Mouse (Mus musculus) limb, embryonic 15.5 days (tissue): ENCODE data around the gene Pxdn. TPM values are rescaled to one million over a fixed set of nuclear protein-coding genes. Genes with fewer than 3 reads are reported as not detected.

Experiments used
- ATAC-seq: fragments of 200-750 bp; cut with Nextera tagmentation; 2 replicates; pipeline ENCODE4 v1.8.0; 2017; ENCODE audit warnings: low read depth, moderate TSS enrichment; ENCODE audit not compliant: insufficient number of reproducible peaks, low FRiP score, low TSS enrichment
- H3K27ac ChIP-seq: fragments of 300-500 bp; sonication (generic); 2 replicates; pipeline ENCODE4 v1.5.1; 2015; ENCODE audit warnings: moderate library complexity, mild to moderate bottlenecking, inconsistent platforms
- H3K27me3 ChIP-seq: fragments of 300-500 bp; sonication (generic); 2 replicates; pipeline ENCODE4 v1.6.1; 2015; ENCODE audit warnings: inconsistent platforms
- H3K36me3 ChIP-seq: fragments of 300-500 bp; sonication (generic); 2 replicates; pipeline ENCODE4 v1.6.1; 2015; ENCODE audit warnings: inconsistent platforms
- H3K4me1 ChIP-seq: fragments of 300-500 bp; sonication (generic); 2 replicates; pipeline ENCODE4 v1.6.1; 2015; ENCODE audit warnings: inconsistent platforms
- H3K4me2 ChIP-seq: fragments of 300-500 bp; sonication (generic); 2 replicates; pipeline ENCODE4 v1.6.1; 2015; ENCODE audit warnings: mild to moderate bottlenecking, inconsistent platforms
- H3K4me3 ChIP-seq: fragments of 300-500 bp; sonication (generic); 2 replicates; pipeline ENCODE4 v1.5.1; 2015; ENCODE audit warnings: mild to moderate bottlenecking, inconsistent platforms
- H3K9ac ChIP-seq: fragments of 300-500 bp; sonication (generic); 2 replicates; pipeline ENCODE4 v1.6.1; 2015; ENCODE audit warnings: inconsistent platforms
- H3K9me3 ChIP-seq: fragments of 300-500 bp; sonication (generic); 2 replicates; pipeline ENCODE4 v1.6.1; 2016; ENCODE audit warnings: inconsistent platforms
- WGBS: fragments of 180-500 bp; shearing (Covaris S2); methylation state at CpG from one replicate; pipeline ENCODE4 v1.1.7; 2015; 5-methylcytosine and 5-hydroxymethylcytosine counted together
- polyA plus RNA-seq: library from polyadenylated mRNA; unstranded; fragments of >200 nt; fragmentation: Nextera tagmentation; extraction: Ambion mirVana; gene quantifications from 2 replicates; pipeline ENCODE4 v1.2.1, GENCODE M21; 2015

Gene Pxdn
- polyA plus RNA-seq, 1 experiment from 2014 or later: 110 TPM

DNA sequence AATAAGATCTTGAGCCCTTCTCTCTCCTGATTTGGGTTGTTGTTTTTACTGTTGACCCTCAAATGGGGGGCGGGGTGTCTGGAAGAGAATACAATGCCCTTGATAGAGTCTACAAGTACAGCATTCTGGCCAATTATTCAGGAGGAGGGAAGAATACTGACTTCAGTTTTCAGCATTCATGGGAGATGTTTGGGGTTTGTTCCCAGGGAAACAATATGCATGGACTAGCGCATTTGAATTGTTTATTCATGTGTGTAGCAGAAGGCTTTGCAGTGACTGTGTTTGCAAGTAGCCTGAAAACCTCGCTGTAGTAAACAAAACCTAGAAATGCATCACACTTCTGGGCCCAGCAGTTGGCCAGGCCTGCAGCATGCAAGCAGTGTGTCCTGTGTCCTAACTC is 17.1 kb downstream of the Pxdn start:
- Histone ChIP-seq H3K27me3 (no peaks in the 10 kb centered on the region), H3K4me2 (no peak overlapping the region), H3K27ac (peak overlapping the region; percentile 68), H3K9ac (no peak overlapping the region), H3K4me1 (peaks cover 29% of the 10 kb centered on the region), H3K36me3 (no peaks in the 10 kb centered on the region), H3K9me3 (no peaks in the 10 kb centered on the region), H3K4me3 (no peak overlapping the region)
- 86% methylated on average over 3 of the region's 3 CpGs for WGBS
- ATAC-seq: no peak

DNA sequence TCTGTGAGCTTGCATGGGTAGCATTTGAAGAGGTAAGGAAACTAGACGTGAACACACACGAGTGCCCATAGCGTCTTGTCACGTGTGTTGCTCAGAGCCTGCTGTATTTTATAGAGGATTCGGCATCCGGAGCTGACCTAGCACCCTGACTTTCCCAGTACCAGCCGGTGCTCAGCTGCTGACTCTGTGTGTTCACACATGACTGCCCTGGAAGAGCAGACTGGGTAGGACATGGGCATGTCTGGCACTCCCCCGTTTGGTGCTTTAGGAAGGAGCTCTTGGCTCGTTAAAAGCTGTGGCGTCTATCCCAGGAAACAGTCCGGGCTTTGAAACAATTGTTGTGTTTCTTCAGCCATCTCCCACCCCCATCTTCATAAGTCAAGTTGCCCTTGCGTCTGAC is 19.6 kb downstream of the Pxdn start:
- WGBS: 65% methylated on average over 12 of the region's 12 CpGs
- Histone ChIP-seq H3K27ac (no peak overlapping the region), H3K9ac (no peak overlapping the region), H3K4me3 (no peak overlapping the region), H3K36me3 (no peaks in the 10 kb centered on the region), H3K9me3 (no peaks in the 10 kb centered on the region), H3K4me1 (peaks cover 12% of the 10 kb centered on the region), H3K27me3 (no peaks in the 10 kb centered on the region), H3K4me2 (no peak overlapping the region)
- ATAC-seq: no peak

DNA sequence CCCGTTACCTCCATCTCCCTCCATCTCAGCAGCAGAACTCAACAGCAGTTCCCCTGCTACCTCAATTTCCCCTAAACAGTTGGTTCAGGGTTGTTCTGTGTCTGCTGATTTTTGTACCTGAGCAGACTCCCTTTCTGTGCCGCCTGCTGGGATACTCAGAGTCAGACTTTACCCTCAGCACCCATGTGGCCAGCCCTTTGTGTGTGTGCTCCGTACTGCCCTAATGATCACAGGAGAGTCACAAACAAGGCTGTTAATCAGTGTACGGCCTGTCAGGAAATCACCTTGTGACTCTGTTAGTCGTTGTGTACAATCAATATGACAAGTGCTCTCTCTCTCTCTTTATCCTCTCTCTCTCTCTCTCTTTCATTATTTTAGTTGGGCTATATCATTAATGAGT is 21.2 kb downstream of the Pxdn start:
- Histone ChIP-seq H3K9ac (no peak overlapping the region), H3K4me1 (peaks cover 5% of the 10 kb centered on the region), H3K9me3 (no peaks in the 10 kb centered on the region), H3K4me2 (no peak overlapping the region), H3K27me3 (no peaks in the 10 kb centered on the region), H3K36me3 (no peaks in the 10 kb centered on the region), H3K4me3 (no peak overlapping the region), H3K27ac (no peak overlapping the region)
- 72% methylated on average over 5 of the region's 5 CpGs for WGBS
- ATAC-seq: no peak

DNA sequence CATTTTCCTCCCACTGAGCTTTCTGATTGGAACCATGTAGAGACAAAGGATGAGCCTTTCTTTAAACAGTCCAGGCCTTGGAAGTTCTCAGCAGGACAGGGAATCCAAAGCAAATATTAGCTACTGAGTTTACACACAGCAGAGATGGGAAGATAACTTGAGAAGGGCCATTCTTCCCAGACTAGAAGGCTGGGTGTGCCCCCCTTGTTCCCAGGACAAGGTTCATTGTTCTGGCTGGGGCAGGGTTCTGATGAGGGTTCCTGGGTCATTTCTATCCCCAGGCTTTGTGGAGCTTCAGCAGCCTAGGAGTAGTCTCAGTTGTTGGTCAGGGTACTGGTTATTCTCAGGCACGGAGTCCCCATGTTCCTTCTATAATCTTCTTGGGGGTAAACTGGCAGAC is 23.6 kb downstream of the Pxdn start:
- Histone ChIP-seq H3K36me3 (peaks cover 2% of the 10 kb centered on the region; the same call in 1 of the 2 replicates), H3K27ac (no peak overlapping the region), H3K9ac (no peak overlapping the region), H3K4me2 (no peak overlapping the region), H3K9me3 (no peaks in the 10 kb centered on the region), H3K27me3 (no peaks in the 10 kb centered on the region), H3K4me1 (peaks cover 11% of the 10 kb centered on the region; the same call in 1 of the 2 replicates), H3K4me3 (no peak overlapping the region)
- ATAC-seq: no peak
- WGBS: 89% methylated on average over 1 of the region's 1 CpGs

DNA sequence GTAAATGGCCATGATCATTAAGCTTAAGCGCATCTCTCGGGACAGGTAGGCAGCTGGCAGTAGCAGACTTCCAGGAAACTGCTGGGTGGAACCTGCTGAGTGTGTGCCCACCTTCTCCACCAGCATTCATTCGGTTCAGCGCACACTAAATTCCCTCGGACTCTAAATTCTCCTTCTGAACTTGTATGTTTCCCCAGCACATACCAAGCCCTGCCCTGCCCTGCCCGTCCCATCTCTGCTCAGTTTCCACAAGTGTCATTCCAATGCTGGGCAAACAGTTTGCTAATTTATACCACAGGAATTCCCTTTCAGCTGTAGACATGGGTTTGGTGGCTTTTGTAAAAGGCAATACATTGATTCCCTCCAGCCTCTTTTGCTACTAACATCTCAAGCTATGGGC is 27.6 kb downstream of the Pxdn start:
- H3K9me3 ChIP-seq: no peaks in the 10 kb centered on the region
- ATAC-seq: no peak
- WGBS: 78% methylated on average over 6 of the region's 6 CpGs
- no peak overlapping the region for H3K4me3 ChIP-seq
- no peaks in the 10 kb centered on the region for H3K27me3 ChIP-seq
- H3K36me3 ChIP-seq: peaks cover 2% of the 10 kb centered on the region; the same call in 1 of the 2 replicates
- H3K4me2 ChIP-seq: no peak overlapping the region
- H3K27ac ChIP-seq: no peak overlapping the region
- peaks cover 13% of the 10 kb centered on the region; the same call in 1 of the 2 replicates for H3K4me1 ChIP-seq
- H3K9ac ChIP-seq: no peak overlapping the region

DNA sequence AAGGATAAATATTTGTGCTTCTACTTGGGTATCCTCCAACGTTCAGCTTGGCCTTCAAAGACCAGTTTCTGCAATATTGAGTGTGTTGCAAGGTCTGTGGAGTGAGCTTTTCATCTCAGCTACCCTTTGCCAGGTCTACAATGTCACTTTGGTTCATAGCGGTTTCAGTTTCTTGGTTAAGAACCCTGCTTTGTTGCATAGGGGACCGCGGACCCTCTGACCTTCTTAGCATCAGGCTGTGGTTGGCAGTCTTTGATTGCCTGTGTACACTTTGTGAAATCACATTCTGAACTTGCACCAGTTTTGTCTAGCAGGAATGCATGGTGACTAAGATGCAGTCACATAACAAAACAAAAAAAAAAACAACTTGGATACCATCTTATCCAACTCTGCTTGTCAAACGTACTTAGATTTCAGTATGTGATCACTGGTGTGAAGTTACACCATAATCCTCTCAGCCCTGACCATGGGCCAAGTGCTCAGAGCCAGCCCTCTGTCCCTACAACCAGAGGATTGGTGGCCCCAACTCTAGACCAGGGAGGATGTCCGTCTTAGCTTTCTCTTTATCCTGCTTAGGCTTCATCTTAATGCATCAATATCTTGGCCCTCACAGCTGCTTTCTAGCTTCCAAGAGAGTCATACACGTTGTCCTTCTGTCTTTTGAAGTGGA is 34.5 kb downstream of the Pxdn start:
- 75% methylated on average over 7 of the region's 7 CpGs for WGBS
- H3K4me3 ChIP-seq: no peak overlapping the region
- peaks cover 20% of the 10 kb centered on the region for H3K36me3 ChIP-seq
- peak overlapping the region; percentile 40; the same call in 1 of the 2 replicates for H3K27ac ChIP-seq
- H3K9me3 ChIP-seq: no peaks in the 10 kb centered on the region
- H3K27me3 ChIP-seq: no peaks in the 10 kb centered on the region
- H3K9ac ChIP-seq: no peak overlapping the region
- ATAC-seq: no peak
- H3K4me1 ChIP-seq: peaks cover 25% of the 10 kb centered on the region
- H3K4me2 ChIP-seq: no peak overlapping the region

DNA sequence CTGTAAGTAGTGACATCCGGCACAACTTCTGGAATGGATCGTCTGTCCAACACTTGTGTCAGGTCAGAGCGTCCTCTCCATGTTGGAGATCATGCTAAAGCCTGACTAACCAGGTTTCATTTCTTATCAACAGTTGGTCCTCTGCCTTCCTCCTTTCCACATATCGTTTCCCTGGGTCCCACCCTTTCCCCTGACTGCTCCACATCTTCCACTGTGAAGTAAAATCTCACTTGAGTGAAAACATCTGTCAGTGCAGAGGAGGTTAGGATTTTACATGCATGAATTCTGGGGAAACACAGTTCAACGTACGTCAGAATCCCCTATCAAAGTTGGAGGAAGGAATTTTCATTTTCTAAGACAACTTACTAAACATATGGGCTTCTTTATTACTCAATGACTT is 35.1 kb downstream of the Pxdn start:
- H3K27ac ChIP-seq: peak overlapping the region; percentile 40; the same call in 1 of the 2 replicates
- H3K27me3 ChIP-seq: no peaks in the 10 kb centered on the region
- no peak overlapping the region for H3K4me3 ChIP-seq
- ATAC-seq: no peak; the same call in 1 of the 2 replicates
- H3K4me2 ChIP-seq: no peak overlapping the region
- no peak overlapping the region for H3K9ac ChIP-seq
- H3K4me1 ChIP-seq: peaks cover 25% of the 10 kb centered on the region
- H3K9me3 ChIP-seq: no peaks in the 10 kb centered on the region
- WGBS: 48% methylated on average over 6 of the region's 6 CpGs
- peaks cover 21% of the 10 kb centered on the region for H3K36me3 ChIP-seq

DNA sequence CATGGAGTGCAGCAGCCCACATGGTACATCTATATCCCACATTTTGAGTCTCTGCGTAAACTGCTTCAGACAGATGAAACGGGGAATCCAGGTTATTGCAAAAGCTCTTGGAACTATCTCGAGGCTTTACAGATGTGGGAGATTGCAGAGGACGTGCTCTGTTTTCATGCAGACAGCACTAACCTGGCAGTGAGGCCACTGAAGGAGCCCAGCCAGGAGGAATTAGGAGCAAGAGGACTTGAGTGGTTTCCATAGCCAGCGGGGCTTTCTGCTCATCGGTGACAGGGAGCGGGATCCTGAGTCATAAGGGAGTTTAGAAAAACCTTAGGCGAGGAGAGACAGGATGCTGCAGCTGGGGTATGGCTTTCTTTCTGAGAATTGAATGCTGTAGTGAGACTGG is 42.7 kb downstream of the Pxdn start:
- Histone ChIP-seq H3K9ac (no peak overlapping the region), H3K4me2 (no peak overlapping the region), H3K36me3 (peaks cover 79% of the 10 kb centered on the region), H3K27me3 (no peaks in the 10 kb centered on the region), H3K27ac (no peak overlapping the region), H3K9me3 (no peaks in the 10 kb centered on the region), H3K4me1 (no peaks in the 10 kb centered on the region), H3K4me3 (no peak overlapping the region)
- WGBS: 67% methylated on average over 8 of the region's 8 CpGs
- no peak for ATAC-seq

DNA sequence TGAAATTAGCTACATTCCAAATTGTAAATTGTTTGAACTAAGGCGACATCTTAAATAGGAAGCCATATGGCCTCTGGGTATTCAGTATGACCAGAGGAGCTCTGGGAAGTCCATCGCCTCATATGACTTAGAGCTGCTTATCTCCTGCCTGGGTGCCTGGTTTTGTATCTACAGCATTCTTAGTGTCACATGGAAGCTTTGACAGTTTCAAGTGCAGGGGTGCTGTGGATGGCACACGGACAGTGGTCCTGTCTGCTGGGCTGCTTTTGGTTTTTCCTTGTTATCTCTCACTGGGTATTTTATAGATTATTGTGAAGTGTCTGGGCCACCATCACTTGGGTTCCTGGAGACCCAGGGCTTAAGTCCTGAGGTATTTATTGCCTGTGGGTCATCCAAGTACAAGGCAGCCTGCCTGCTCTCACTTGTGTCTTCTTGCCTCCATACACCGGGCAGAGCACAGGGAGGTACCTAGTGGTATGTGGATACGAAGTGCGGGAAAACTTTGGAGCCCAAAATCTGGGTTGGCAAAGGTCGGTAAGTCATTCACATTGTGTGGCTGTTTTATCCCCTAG is 44.4 kb downstream of the Pxdn start:
- no peak overlapping the region for H3K4me2 ChIP-seq
- H3K27me3 ChIP-seq: no peaks in the 10 kb centered on the region
- H3K9me3 ChIP-seq: no peaks in the 10 kb centered on the region
- ATAC-seq: no peak
- H3K36me3 ChIP-seq: peaks cover 84% of the 10 kb centered on the region
- 90% methylated on average over 7 of the region's 7 CpGs for WGBS
- H3K4me3 ChIP-seq: no peak overlapping the region
- no peak overlapping the region for H3K9ac ChIP-seq
- H3K27ac ChIP-seq: no peak overlapping the region
- no peaks in the 10 kb centered on the region for H3K4me1 ChIP-seq

DNA sequence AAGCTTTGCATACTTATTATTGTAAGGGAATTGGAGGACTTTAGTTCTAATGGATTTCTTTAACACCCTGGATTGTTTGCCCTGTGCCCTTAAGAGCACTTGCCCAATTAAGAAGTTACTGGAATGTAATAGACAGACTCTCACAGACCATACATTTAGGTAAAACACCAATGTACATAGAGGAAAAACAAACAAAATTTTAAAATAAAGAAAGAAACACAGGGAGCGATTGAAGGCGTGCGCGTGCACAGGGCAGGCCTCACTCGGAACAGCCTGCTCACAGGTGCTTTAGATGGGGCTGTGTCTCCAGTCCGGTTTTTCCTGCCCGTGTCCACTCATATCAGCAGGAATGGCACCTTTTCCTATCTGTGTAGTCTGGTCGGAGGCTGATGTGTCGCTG is 45.8 kb downstream of the Pxdn start:
- H3K27ac ChIP-seq: no peak overlapping the region
- H3K4me1 ChIP-seq: no peaks in the 10 kb centered on the region
- no peak overlapping the region for H3K4me3 ChIP-seq
- no peak overlapping the region for H3K9ac ChIP-seq
- no peak for ATAC-seq
- no peaks in the 10 kb centered on the region for H3K9me3 ChIP-seq
- H3K4me2 ChIP-seq: no peak overlapping the region
- no peaks in the 10 kb centered on the region for H3K27me3 ChIP-seq
- peaks cover 91% of the 10 kb centered on the region for H3K36me3 ChIP-seq
- WGBS: 91% methylated on average over 9 of the region's 9 CpGs

DNA sequence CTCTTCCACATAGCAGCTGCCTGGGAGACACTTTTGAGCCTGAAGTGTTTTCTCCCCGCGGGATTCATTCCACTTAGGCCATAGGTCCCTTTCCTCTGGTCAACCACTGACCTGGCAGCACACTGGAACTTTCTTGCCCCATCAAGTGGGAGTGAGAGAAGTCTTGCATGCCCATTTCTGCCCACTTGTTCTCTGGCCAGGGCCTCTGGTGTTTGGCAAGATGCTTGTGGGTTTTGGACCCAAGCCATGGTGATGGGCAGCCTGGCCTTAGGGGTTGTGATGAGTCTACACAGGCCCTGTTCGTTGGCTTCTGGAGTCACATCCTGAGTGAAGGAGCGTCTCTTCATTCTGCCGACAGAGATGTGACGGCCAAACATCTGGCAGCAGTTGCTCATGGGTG is 47.7 kb downstream of the Pxdn start:
- H3K9ac ChIP-seq: no peak overlapping the region
- no peak overlapping the region for H3K4me2 ChIP-seq
- no peaks in the 10 kb centered on the region for H3K9me3 ChIP-seq
- peaks cover 84% of the 10 kb centered on the region for H3K36me3 ChIP-seq
- no peak overlapping the region for H3K4me3 ChIP-seq
- no peaks in the 10 kb centered on the region for H3K27me3 ChIP-seq
- no peak overlapping the region for H3K27ac ChIP-seq
- no peaks in the 10 kb centered on the region for H3K4me1 ChIP-seq
- no peak for ATAC-seq
- WGBS: 83% methylated on average over 6 of the region's 6 CpGs

DNA sequence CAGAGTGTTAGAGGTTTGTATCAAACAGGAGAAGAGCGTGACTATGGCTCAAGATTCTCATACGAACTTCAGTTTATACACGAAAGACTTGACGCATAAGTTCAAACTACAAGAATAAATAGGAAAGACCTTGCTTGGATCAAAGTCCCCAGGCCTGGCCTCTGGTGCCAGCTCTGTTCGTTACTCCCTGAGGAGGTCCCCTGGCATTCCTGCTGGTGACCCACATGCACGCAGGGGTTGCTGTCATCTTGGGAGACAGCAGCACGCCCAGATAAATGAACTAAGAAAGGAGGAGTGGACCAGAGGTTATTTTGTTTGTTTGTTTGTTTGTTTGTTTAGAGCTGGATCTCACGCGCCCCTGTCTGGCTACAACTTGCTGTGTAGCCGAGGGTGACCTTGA is 48.8 kb downstream of the Pxdn start:
- H3K4me3 ChIP-seq: no peak overlapping the region
- no peak overlapping the region for H3K27ac ChIP-seq
- no peak overlapping the region for H3K4me2 ChIP-seq
- H3K4me1 ChIP-seq: no peaks in the 10 kb centered on the region
- WGBS: 88% methylated on average over 10 of the region's 10 CpGs
- H3K36me3 ChIP-seq: peaks cover 85% of the 10 kb centered on the region
- no peaks in the 10 kb centered on the region for H3K27me3 ChIP-seq
- no peaks in the 10 kb centered on the region for H3K9me3 ChIP-seq
- ATAC-seq: no peak
- no peak overlapping the region for H3K9ac ChIP-seq
